Mouse (Mus musculus): Measurements from ENCODE around the gene Traf3. TPM values are rescaled to one million over a fixed set of nuclear protein-coding genes. Genes with fewer than 3 reads are reported as not detected.
A peak's percentile ranks its signal among the peaks of the same experiment; 100 is the strongest.

Gene Traf3
- total and polyA plus RNA-seq, 2 experiments from 2014 or later = 14.9 to 40.2 TPM

DNA sequence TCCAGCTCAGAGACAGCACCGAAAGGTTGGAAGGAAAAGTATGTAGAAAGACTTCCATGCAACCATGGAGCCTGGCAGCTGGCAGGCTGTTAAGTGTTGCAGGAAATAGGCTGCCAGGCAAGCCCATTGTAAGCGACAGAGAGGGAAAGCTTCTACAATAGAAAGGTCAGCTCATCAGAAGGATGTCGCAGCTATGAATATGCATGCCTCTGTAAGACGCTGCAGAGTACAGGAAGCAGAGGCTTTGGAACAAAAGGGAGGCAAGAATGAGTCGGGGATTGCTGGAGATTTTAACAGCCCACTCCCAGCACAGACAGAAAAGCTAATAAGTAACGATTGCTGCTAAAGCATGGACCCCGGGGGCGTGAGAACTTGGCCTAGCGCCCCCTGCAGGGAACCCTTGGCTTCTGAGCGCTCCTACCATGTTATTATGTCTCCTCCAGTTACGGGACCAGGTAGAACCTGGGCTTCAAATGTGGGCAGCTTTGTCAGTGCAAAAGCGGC lies 23.1 kb upstream of the Traf3 start:
- peak; percentile 58 for TF ChIP-seq CTCF (IDR thresholded peaks at IDR 0.05)
- Histone ChIP-seq H3K4me3 (ENCODE audit: low read depth, low read length) (no peak overlapping the region), H3K27me3 (ENCODE audit: insufficient read depth, low read length) (no peaks in the 10 kb centered on the region), H3K9me3 (ENCODE audit: low read length) (no peaks in the 10 kb centered on the region), H3K27ac (ENCODE audit: low read depth, low read length) (peak overlapping the region; percentile 67), H3K4me1 (ENCODE audit: insufficient read depth, low read length) (peaks cover 8% of the 10 kb centered on the region; the same call in 1 of the 2 replicates), H3K9ac (replicated peaks; ENCODE audit: low read length, poor library complexity, severe bottlenecking) (no peak overlapping the region), H3K36me3 (ENCODE audit: insufficient read depth, low read length) (no peaks in the 10 kb centered on the region), H3K4me2 (ENCODE audit: low read depth, low read length, poor library complexity, severe bottlenecking) (peak overlapping the region; percentile 32)
- DNase-seq (ENCODE audit: low spot score) (peak; percentile 72), ATAC-seq (ENCODE audit: low FRiP score) (peak; percentile 50; the same call in 1 of the 2 replicates)
- 5% methylated on average over 12 of the region's 12 CpGs for WGBS

DNA sequence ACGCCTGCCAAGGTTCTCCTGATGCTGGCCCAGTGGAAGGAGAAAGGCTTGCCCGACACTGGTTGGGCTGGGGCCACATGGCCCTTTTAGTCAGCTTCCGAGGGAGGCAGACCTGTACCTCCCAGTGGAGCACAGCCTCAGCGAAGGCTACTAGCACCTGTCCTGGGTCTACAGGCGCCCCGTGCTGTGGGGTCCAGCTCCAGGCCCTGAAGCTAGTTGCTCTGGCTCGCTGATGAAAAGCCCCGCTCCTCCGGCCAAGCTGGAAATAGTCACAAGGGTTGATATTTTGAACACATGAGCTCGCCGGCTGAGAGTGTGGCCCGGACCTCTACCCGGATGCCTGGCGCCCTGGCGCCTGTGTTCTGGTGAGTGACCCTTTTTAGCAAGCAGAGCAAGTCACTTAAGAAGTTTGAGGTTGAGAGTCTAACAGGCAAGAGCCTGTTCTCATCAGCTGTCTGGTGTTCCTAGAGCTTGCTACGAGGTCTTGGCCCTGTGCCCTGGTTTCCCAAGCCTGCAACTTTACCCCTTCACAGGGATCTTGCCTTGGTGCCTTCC lies 22.6 kb upstream of the Traf3 start:
- H3K27ac ChIP-seq (ENCODE audit: low read depth, low read length) = peak overlapping the region; percentile 67
- H3K4me2 ChIP-seq (ENCODE audit: low read depth, low read length, poor library complexity, severe bottlenecking) = peak overlapping the region; percentile 32
- H3K9ac ChIP-seq (replicated peaks; ENCODE audit: low read length, poor library complexity, severe bottlenecking) = no peak overlapping the region
- H3K36me3 ChIP-seq (ENCODE audit: insufficient read depth, low read length) = no peaks in the 10 kb centered on the region
- H3K9me3 ChIP-seq (ENCODE audit: low read length) = no peaks in the 10 kb centered on the region
- TF ChIP-seq CTCF (IDR thresholded peaks at IDR 0.05) = no peak
- no peaks in the 10 kb centered on the region for H3K27me3 ChIP-seq (ENCODE audit: insufficient read depth, low read length)
- H3K4me1 ChIP-seq (ENCODE audit: insufficient read depth, low read length) = peaks cover 8% of the 10 kb centered on the region; the same call in 1 of the 2 replicates
- WGBS = 57% methylated on average over 16 of the region's 16 CpGs
- peak; percentile 36; the same call in 1 of the 2 replicates for ATAC-seq (ENCODE audit: low FRiP score)
- DNase-seq (ENCODE audit: low spot score) = peak; percentile 48
- no peak overlapping the region for H3K4me3 ChIP-seq (ENCODE audit: low read depth, low read length)

DNA sequence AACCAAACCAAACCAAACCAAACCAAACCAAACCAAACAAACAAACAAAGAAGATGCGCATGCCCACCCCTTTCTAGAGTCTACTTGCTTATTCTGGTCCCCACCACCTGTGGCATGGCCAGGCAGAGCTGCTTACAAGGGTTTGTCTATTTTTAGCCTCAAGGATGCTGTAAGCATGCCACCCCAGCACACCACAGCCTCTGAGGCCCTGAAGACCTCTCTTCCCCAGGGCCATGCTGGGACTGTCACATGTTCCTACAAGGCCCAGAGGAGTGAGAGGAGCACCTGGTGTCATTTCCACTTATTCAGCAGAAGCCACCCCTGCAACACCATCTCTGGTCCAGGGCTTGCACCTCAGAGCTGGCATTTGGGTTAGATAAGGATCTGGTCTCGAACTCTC lies 21.6 kb upstream of the Traf3 start:
- no peak for ATAC-seq (ENCODE audit: low FRiP score)
- WGBS = 99% methylated on average over 2 of the region's 2 CpGs

DNA sequence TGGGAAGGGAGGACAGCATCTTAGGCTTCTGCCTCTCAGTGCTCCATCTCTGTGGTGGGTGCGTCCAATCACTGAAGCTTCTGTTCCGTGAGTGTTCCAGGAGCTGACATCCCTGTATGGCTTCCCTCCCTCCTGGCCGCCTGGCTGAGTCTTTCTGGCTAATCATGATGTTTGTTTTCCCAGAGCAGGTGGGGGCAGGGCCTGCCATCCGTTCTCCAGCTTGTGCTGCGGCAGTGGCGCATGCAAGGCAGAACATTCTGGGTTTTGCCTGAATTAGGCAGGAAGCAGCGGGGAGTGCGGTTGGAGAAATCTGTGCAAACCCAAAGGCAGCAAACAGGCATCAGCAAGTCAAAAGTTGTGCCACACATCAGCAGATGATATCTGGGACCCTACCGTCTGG lies 20.9 kb upstream of the Traf3 start:
- no peak for ATAC-seq (ENCODE audit: low FRiP score)

More for the DNA sequence above, 21.6 kb upstream of the Traf3 start:
- Histone ChIP-seq H3K4me3 (ENCODE audit: low read depth, low read length) (no peak overlapping the region), H3K27ac (ENCODE audit: low read depth, low read length) (peak overlapping the region; percentile 12; the same call in 1 of the 2 replicates), H3K4me2 (ENCODE audit: low read depth, low read length, poor library complexity, severe bottlenecking) (no peak overlapping the region), H3K36me3 (ENCODE audit: insufficient read depth, low read length) (no peaks in the 10 kb centered on the region), H3K4me1 (ENCODE audit: insufficient read depth, low read length) (peaks cover 8% of the 10 kb centered on the region; the same call in 1 of the 2 replicates), H3K9me3 (ENCODE audit: low read length) (no peaks in the 10 kb centered on the region), H3K27me3 (ENCODE audit: insufficient read depth, low read length) (no peaks in the 10 kb centered on the region), H3K9ac (replicated peaks; ENCODE audit: low read length, poor library complexity, severe bottlenecking) (no peak overlapping the region)
- no peak for DNase-seq (ENCODE audit: low spot score)
- TF ChIP-seq CTCF (IDR thresholded peaks at IDR 0.05) = no peak

DNA sequence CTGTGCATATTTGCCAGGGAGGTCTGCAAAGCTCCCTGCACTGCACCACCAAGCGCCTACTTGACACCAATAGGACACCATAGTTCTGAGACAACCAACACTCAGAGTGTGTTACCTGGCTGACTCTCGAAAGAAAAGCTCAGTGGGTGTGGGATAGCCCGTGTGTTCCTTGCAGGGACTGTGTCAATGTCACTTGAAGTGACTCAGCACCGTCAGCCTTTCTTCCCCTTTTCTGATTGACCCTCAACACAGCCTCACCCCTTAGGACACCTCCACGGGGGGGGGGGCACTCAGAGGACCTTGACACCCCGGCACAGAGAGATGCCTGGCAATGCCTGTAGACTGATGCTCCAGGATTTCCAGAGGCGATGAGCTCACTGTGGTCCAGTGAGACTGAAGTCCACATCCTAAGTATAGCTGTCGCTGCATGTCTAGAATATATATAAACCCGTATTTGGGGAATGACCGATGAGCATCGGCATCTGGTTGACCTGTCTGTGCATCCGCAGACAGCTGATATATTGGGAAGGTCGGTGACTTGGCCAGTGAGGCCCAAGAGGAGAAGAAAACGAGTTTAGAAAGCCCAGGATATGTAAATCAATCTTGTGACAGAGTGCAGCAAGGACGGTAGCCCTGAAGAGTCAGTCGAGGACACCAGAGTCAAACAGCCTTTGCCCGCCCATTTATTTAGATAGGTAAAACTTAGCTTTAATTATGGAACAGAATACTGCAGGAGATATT lies 16.5 kb upstream of the Traf3 start:
- no peaks in the 10 kb centered on the region for H3K27me3 ChIP-seq (ENCODE audit: insufficient read depth, low read length)
- TF ChIP-seq CTCF (IDR thresholded peaks at IDR 0.05) = no peak
- H3K4me2 ChIP-seq (ENCODE audit: low read depth, low read length, poor library complexity, severe bottlenecking) = no peak overlapping the region
- H3K27ac ChIP-seq (ENCODE audit: low read depth, low read length) = no peak overlapping the region
- no peak overlapping the region for H3K4me3 ChIP-seq (ENCODE audit: low read depth, low read length)
- ATAC-seq (ENCODE audit: low FRiP score) = no peak
- H3K9ac ChIP-seq (replicated peaks; ENCODE audit: low read length, poor library complexity, severe bottlenecking) = no peak overlapping the region
- no peaks in the 10 kb centered on the region for H3K9me3 ChIP-seq (ENCODE audit: low read length)
- no peak for DNase-seq (ENCODE audit: low spot score)
- no peaks in the 10 kb centered on the region for H3K4me1 ChIP-seq (ENCODE audit: insufficient read depth, low read length)
- WGBS = 74% methylated on average over 17 of the region's 17 CpGs
- no peaks in the 10 kb centered on the region for H3K36me3 ChIP-seq (ENCODE audit: insufficient read depth, low read length)

More for the DNA sequence above, 20.9 kb upstream of the Traf3 start:
- H3K36me3 ChIP-seq (ENCODE audit: insufficient read depth, low read length) = no peaks in the 10 kb centered on the region
- peaks cover 8% of the 10 kb centered on the region; the same call in 1 of the 2 replicates for H3K4me1 ChIP-seq (ENCODE audit: insufficient read depth, low read length)
- 41% methylated on average over 9 of the region's 9 CpGs for WGBS
- H3K27me3 ChIP-seq (ENCODE audit: insufficient read depth, low read length) = no peaks in the 10 kb centered on the region
- H3K4me2 ChIP-seq (ENCODE audit: low read depth, low read length, poor library complexity, severe bottlenecking) = no peak overlapping the region
- no peaks in the 10 kb centered on the region for H3K9me3 ChIP-seq (ENCODE audit: low read length)
- no peak for TF ChIP-seq CTCF (IDR thresholded peaks at IDR 0.05)
- peak overlapping the region; percentile 12; the same call in 1 of the 2 replicates for H3K27ac ChIP-seq (ENCODE audit: low read depth, low read length)
- peak; percentile 58 for DNase-seq (ENCODE audit: low spot score)
- H3K9ac ChIP-seq (replicated peaks; ENCODE audit: low read length, poor library complexity, severe bottlenecking) = no peak overlapping the region
- H3K4me3 ChIP-seq (ENCODE audit: low read depth, low read length) = no peak overlapping the region

DNA sequence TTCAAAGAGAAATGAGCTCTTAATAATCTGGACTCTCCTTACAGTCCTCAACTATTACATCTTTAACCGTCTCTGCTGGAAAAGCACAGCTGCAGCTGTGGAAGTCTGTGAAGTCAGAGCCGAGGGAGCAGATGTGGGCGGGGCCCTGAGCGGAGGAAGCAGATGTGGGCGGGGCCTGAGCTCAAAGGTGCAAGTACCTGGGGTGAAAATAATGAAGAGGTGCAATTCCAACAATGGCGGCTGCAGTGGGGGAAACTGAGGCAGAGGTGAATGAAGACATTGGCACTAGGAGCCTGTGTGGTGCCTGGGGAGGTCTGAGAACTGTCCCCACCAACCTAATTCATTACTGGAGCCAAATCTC lies 16.0 kb upstream of the Traf3 start:
- H3K4me2 ChIP-seq (ENCODE audit: low read depth, low read length, poor library complexity, severe bottlenecking) = no peak overlapping the region
- H3K36me3 ChIP-seq (ENCODE audit: insufficient read depth, low read length) = no peaks in the 10 kb centered on the region
- no peaks in the 10 kb centered on the region for H3K9me3 ChIP-seq (ENCODE audit: low read length)
- no peaks in the 10 kb centered on the region for H3K27me3 ChIP-seq (ENCODE audit: insufficient read depth, low read length)
- no peak for ATAC-seq (ENCODE audit: low FRiP score)
- 13% methylated on average over 6 of the region's 6 CpGs for WGBS
- no peak overlapping the region for H3K27ac ChIP-seq (ENCODE audit: low read depth, low read length)
- H3K4me3 ChIP-seq (ENCODE audit: low read depth, low read length) = no peak overlapping the region
- H3K4me1 ChIP-seq (ENCODE audit: insufficient read depth, low read length) = no peaks in the 10 kb centered on the region
- DNase-seq (ENCODE audit: low spot score) = no peak
- TF ChIP-seq CTCF (IDR thresholded peaks at IDR 0.05) = no peak
- no peak overlapping the region for H3K9ac ChIP-seq (replicated peaks; ENCODE audit: low read length, poor library complexity, severe bottlenecking)
